Mouse (Mus musculus) MEL (cell line): ENCODE results near the gene Galns. TPM values are rescaled to one million over a fixed set of nuclear protein-coding genes. Genes with fewer than 3 reads are reported as not detected.
"Not testable (repeated sequence)": the region's sequence is repeated elsewhere in the genome, so short reads cannot be mapped to it uniquely, and the experiment has no call there.

ENCODE experiments used
- DNase-seq: peaks from one replicate; pipeline ENCODE4 v3.0.0; 2011; ENCODE audit warnings: low read depth, low spot score
- H3K27ac ChIP-seq: 2 replicates; pipeline ENCODE4 v1.5.1; 2012; ENCODE audit warnings: low read depth, mild to moderate bottlenecking, control low read depth, low read length, moderate library complexity; ENCODE audit not compliant: control insufficient read depth
- H3K27me3 ChIP-seq, 2 experiments: fragments of 150-350 bp in 1 of 2; sonication (generic) in 1 of 2; 2 replicates each; pipeline ENCODE4 v1.6.1; 2012; ENCODE audit warnings: low read length in 2 of 2, mild to moderate bottlenecking in 2 of 2, improper control_type of control experiment in 1 of 2, moderate library complexity in 1 of 2; ENCODE audit not compliant: insufficient read depth in 2 of 2, control insufficient read depth in 1 of 2
- H3K36me3 ChIP-seq, 2 experiments: 2 replicates each; pipeline ENCODE4 v1.6.1; 2012 to 2014; ENCODE audit warnings: low read length in 2 of 2, improper control_type of control experiment in 1 of 2, inconsistent platforms in 1 of 2, mild to moderate bottlenecking in 1 of 2; ENCODE audit not compliant: insufficient read depth in 2 of 2, control insufficient read depth in 1 of 2
- H3K4me1 ChIP-seq, 2 experiments: fragments of 150-350 bp in 1 of 2; sonication (generic) in 1 of 2; 2 replicates each; pipeline ENCODE4 v1.6.1; 2012; ENCODE audit warnings: low read length in 2 of 2, improper control_type of control experiment in 1 of 2, mild to moderate bottlenecking in 1 of 2; ENCODE audit not compliant: insufficient read depth in 2 of 2, control insufficient read depth in 1 of 2
- H3K4me3 ChIP-seq, 2 experiments: fragments of 150-350 bp in 1 of 2; sonication (generic) in 1 of 2; 2 replicates each; pipeline ENCODE4 v1.5.1; 2012; ENCODE audit warnings: low read depth in 2 of 2, low read length in 2 of 2, mild to moderate bottlenecking in 2 of 2, moderate library complexity in 2 of 2, control low read depth in 1 of 2, improper control_type of control experiment in 1 of 2; ENCODE audit not compliant: control insufficient read depth in 1 of 2, insufficient read depth in 1 of 2
- H3K79me2 ChIP-seq: 2 replicates; pipeline ENCODE4 v1.6.1; 2012; ENCODE audit warnings: mild to moderate bottlenecking, low read length, moderate library complexity; ENCODE audit not compliant: control insufficient read depth, poor library complexity, insufficient read depth
- H3K9ac ChIP-seq: 2 replicates; pipeline ENCODE4 v1.6.1; 2012; ENCODE audit warnings: low read depth, mild to moderate bottlenecking, control low read depth, low read length, moderate library complexity; ENCODE audit not compliant: control insufficient read depth, poor library complexity, severe bottlenecking
- H3K9me3 ChIP-seq: fragments of 150-350 bp; sonication (generic); replicated peaks from 2 replicates; pipeline ENCODE4 v1.6.1; 2012; ENCODE audit warnings: mild to moderate bottlenecking, low read length, improper control_type of control experiment, moderate library complexity; ENCODE audit not compliant: insufficient read depth
- E2F4 ChIP-seq: IDR thresholded peaks from 2 replicates; pipeline ENCODE4 v1.6.1; 2011; ENCODE audit warnings: low read depth, low read length, improper control_type of control experiment, borderline replicate concordance
- ETS1 ChIP-seq: IDR thresholded peaks from 2 replicates; pipeline ENCODE4 v1.6.1; 2012; ENCODE audit warnings: low read depth, mild to moderate bottlenecking, inconsistent platforms, low read length, improper control_type of control experiment, moderate library complexity
- HCFC1 ChIP-seq: IDR thresholded peaks from 2 replicates; pipeline ENCODE4 v1.6.1; 2012; ENCODE audit warnings: low read depth, mild to moderate bottlenecking, inconsistent platforms, low read length, improper control_type of control experiment, moderate library complexity
- KAT2A ChIP-seq: conservative IDR thresholded peaks from 2 replicates; pipeline ENCODE4 v1.6.1; 2012; ENCODE audit warnings: low read depth, low read length, improper control_type of control experiment, inconsistent platforms
- MAX ChIP-seq: IDR thresholded peaks from 2 replicates; pipeline ENCODE4 v1.6.1; 2011; ENCODE audit warnings: low read length, improper control_type of control experiment
- MAZ ChIP-seq: IDR thresholded peaks from 2 replicates; pipeline ENCODE4 v1.6.1; 2012; ENCODE audit warnings: low read depth, mild to moderate bottlenecking, inconsistent platforms, low read length, improper control_type of control experiment
- MXI1 ChIP-seq: IDR thresholded peaks from 2 replicates; pipeline ENCODE4 v1.6.1; 2011; ENCODE audit warnings: mild to moderate bottlenecking, low read depth, low read length, improper control_type of control experiment
- POLR2A ChIP-seq, 2 experiments: IDR thresholded peaks; 2 replicates each; pipeline ENCODE4 v1.6.1; 2011 to 2012; ENCODE audit warnings: low read length in 2 of 2, mild to moderate bottlenecking in 2 of 2, control low read depth in 1 of 2, improper control_type of control experiment in 1 of 2, low read depth in 1 of 2, moderate library complexity in 1 of 2; ENCODE audit not compliant: control insufficient read depth in 1 of 2, insufficient read depth in 1 of 2, poor library complexity in 1 of 2
- POLR2AphosphoS2 ChIP-seq: IDR thresholded peaks from 2 replicates; pipeline ENCODE4 v1.6.1; 2011; ENCODE audit warnings: low read length, improper control_type of control experiment
- POLR2AphosphoS5 ChIP-seq: IDR thresholded peaks from 2 replicates; pipeline ENCODE4 v1.6.1; 2012; ENCODE audit warnings: low read depth, borderline replicate concordance, mild to moderate bottlenecking, inconsistent platforms, low read length, moderate library complexity, mixed read lengths
- RCOR1 ChIP-seq: IDR thresholded peaks from 2 replicates; pipeline ENCODE4 v1.6.1; 2012; ENCODE audit warnings: low read depth, mild to moderate bottlenecking, inconsistent platforms, low read length, improper control_type of control experiment
- SMC3 ChIP-seq: IDR thresholded peaks from 2 replicates; pipeline ENCODE4 v1.6.1; 2011; ENCODE audit warnings: low read depth, low read length, improper control_type of control experiment
- TAL1 ChIP-seq: IDR thresholded peaks from 2 replicates; pipeline ENCODE4 v1.6.1; 2012; ENCODE audit warnings: mild to moderate bottlenecking, inconsistent platforms, low read length, moderate library complexity, mixed read lengths
- TBP ChIP-seq: IDR thresholded peaks from 2 replicates; pipeline ENCODE4 v1.8.0; 2011; ENCODE audit warnings: low read depth, low read length, improper control_type of control experiment
- UBTF ChIP-seq: IDR thresholded peaks from 2 replicates; pipeline ENCODE4 v1.6.1; 2012; ENCODE audit warnings: low read depth, mild to moderate bottlenecking, inconsistent platforms, low read length, improper control_type of control experiment, moderate library complexity, borderline replicate concordance; ENCODE audit not compliant: insufficient read depth
- USF1 ChIP-seq: IDR thresholded peaks from 2 replicates; pipeline ENCODE4 v1.6.1; 2014; ENCODE audit warnings: low read depth, mild to moderate bottlenecking, inconsistent platforms, low read length, improper control_type of control experiment, moderate library complexity
- USF2 ChIP-seq, 2 experiments: IDR thresholded peaks; 2 replicates each; pipeline ENCODE4 v1.6.1; 2011 to 2012; ENCODE audit warnings: improper control_type of control experiment in 2 of 2, low read length in 2 of 2, borderline replicate concordance in 1 of 2, inconsistent platforms in 1 of 2, low read depth in 1 of 2, mild to moderate bottlenecking in 1 of 2; ENCODE audit not compliant: insufficient read depth in 1 of 2
- ZKSCAN1 ChIP-seq: IDR thresholded peaks from 2 replicates; pipeline ENCODE4 v1.6.1; 2012; ENCODE audit warnings: low read depth, mild to moderate bottlenecking, inconsistent platforms, low read length, improper control_type of control experiment, moderate library complexity
- ZMIZ1 ChIP-seq: IDR thresholded peaks from 2 replicates; pipeline ENCODE4 v1.6.1; 2012; ENCODE audit warnings: low read depth, mild to moderate bottlenecking, inconsistent platforms, low read length, improper control_type of control experiment, moderate library complexity
- ZNF384 ChIP-seq: IDR thresholded peaks from 2 replicates; pipeline ENCODE4 v1.6.1; 2012; ENCODE audit warnings: low read depth, mild to moderate bottlenecking, inconsistent platforms, low read length, improper control_type of control experiment
- polyA plus RNA-seq, 2 experiments: library from polyadenylated mRNA; stranded (reverse) in 1 of 2; unstranded in 1 of 2; fragments of >175 nt in 1 of 2; fragments of >200 nt in 1 of 2; gene quantifications; 2 replicates each; pipeline versions ENCODE4 v1.2.1 to v1.2.4; 2012; ENCODE audit warnings: low replicate concordance in 2 of 2, low read depth in 1 of 2; ENCODE audit not compliant: insufficient read length in 2 of 2, insufficient read depth in 1 of 2, missing spikeins in 1 of 2
- total RNA-seq: library from RNA; depleted of rRNA; stranded (reverse); fragments of 300-350 nt; gene quantifications from 2 replicates; pipeline ENCODE4 v1.2.3, GENCODE M21; 2012

The Galns gene
- total and polyA plus RNA-seq, 3 experiments: 1.7 to 3.0 TPM; not detected in 1

GRCm38 (mm10) chr8:122633205-122633604, 21.9 kb upstream of the Galns start:
- TF ChIP-seq ZKSCAN1 (no peak), MXI1 (no peak), MAZ (no peak), POLR2A (IDR thresholded peaks at IDR 0.05; ENCODE audit: control insufficient read depth in 1 of 2, insufficient read depth in 1 of 2, low read depth in 1 of 2, low read length in 2 of 2, poor library complexity in 1 of 2) (0 out of 4 replicates have a peak, but pooled peaks of 1 of the 2 experiments have one; percentile 24), RCOR1 (no peak), UBTF (no peak), TBP (no peak), POLR2AphosphoS2 (0 out of 2 replicates have a peak, but pooled peaks have one; percentile 0), HCFC1 (no peak), POLR2AphosphoS5 (no peak), KAT2A (no peak)
- no peak for DNase-seq
- H3K4me3 ChIP-seq: no peak overlapping the region
- no peaks in the 10 kb centered on the region for H3K79me2 ChIP-seq
- H3K9me3 ChIP-seq: no peaks in the 10 kb centered on the region
- peaks cover 12 to 15% of the 10 kb centered on the region in 2 experiments; a peak in 3 of 4 replicates for H3K36me3 ChIP-seq
- H3K27ac ChIP-seq: no peak overlapping the region
- H3K27me3 ChIP-seq: no peaks in the 10 kb centered on the region
- no peak overlapping the region for H3K9ac ChIP-seq
- peaks cover 0 to 20% of the 10 kb centered on the region in 2 experiments; a peak in 2 of 4 replicates for H3K4me1 ChIP-seq

- H3K4me3 ChIP-seq, H3K27ac ChIP-seq, H3K27me3 ChIP-seq, H3K9ac ChIP-seq, H3K9me3 ChIP-seq, DNase-seq, H3K79me2 ChIP-seq: not testable (repeated sequence)
- TF ChIP-seq SMC3 (peak; percentile 15; the same call in 1 of the 2 replicates), ZNF384 (peak; percentile 71)
- Histone ChIP-seq H3K36me3 (peaks cover 9 to 15% of the 10 kb centered on the region in 2 experiments; a peak in 3 of 4 replicates), H3K4me1 (peaks cover 0 to 17% of the 10 kb centered on the region in 2 experiments; a peak in 2 of 4 replicates)
Observed at GRCm38 (mm10) chr8:122632134-122632533, 20.9 kb upstream of the Galns start.

- H3K4me3 ChIP-seq: no peak overlapping the region
- no peak overlapping the region for H3K27ac ChIP-seq
- no peak overlapping the region for H3K9ac ChIP-seq
- no peak for TF ChIP-seq HCFC1
- no peak for TF ChIP-seq ZMIZ1
- TF ChIP-seq TAL1: no peak
- no peak for TF ChIP-seq ETS1
- TF ChIP-seq MAX: no peak
- no peak for TF ChIP-seq USF1
- no peak for TF ChIP-seq USF2 (IDR thresholded peaks at IDR 0.05; ENCODE audit: borderline replicate concordance in 1 of 2, insufficient read depth in 1 of 2, low read depth in 1 of 2, low read length in 2 of 2)
- no peak for TF ChIP-seq KAT2A
- TF ChIP-seq E2F4: no peak
- peaks cover 0 to 2% of the 10 kb centered on the region in 2 experiments; a peak in 1 of 4 replicates for H3K4me1 ChIP-seq
- no peaks in the 10 kb centered on the region for H3K27me3 ChIP-seq
- no peaks in the 10 kb centered on the region for H3K9me3 ChIP-seq
- DNase-seq: no peak
- no peaks in the 10 kb centered on the region for H3K79me2 ChIP-seq
- peaks cover 0 to 12% of the 10 kb centered on the region in 2 experiments; a peak in 1 of 4 replicates for H3K36me3 ChIP-seq
Observed at GRCm38 (mm10) chr8:122630696-122631095, 19.4 kb upstream of the Galns start.
